Mouse (Mus musculus): Measurements from ENCODE around the gene Lin52.

DNA sequence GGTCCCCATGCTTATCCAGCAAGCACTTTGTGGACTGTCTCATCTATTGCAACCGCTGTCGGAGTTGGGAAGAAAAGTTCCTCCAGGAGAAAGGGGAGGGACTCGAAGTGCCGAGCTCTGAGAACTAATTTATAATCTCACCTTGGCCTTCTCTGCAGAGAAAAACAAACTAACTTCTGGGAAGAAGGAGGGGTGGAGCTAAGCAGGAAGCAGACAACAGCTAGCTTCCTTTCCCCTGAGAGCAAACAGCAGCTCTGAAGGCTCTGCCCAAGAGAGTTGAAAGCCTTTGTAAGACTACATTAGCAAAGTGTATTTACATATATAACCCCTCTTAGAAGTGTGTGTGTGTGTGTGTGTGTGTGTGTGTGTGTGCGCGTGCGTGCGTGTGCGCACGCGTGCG is 74.2 kb downstream of the Lin52 start:
- TF ChIP-seq GATA1 (IDR thresholded peaks at IDR 0.05; ENCODE audit: low read length) (no peak), TAL1 (IDR thresholded peaks at IDR 0.05; ENCODE audit: low read length) (no peak)

All from erythroblast, embryonic 14.5 days (primary cell).